Mouse (Mus musculus): ENCODE results near the gene Fbxl2.

GRCm38 (mm10) chr9:113977225-113977840, 68.7 kb downstream of the Fbxl2 start:
- TF ChIP-seq CTCF (IDR thresholded peaks at IDR 0.05; ENCODE audit: control insufficient read depth, insufficient read depth, insufficient read length), result no peak
- no peak for TF ChIP-seq MAX (IDR thresholded peaks at IDR 0.05)
- no peak for TF ChIP-seq USF1 (IDR thresholded peaks at IDR 0.05; ENCODE audit: low read depth)
- no peak for TF ChIP-seq MYOG (IDR thresholded peaks at IDR 0.05; ENCODE audit: control insufficient read depth, extremely low read depth, insufficient read length)
- no peak for TF ChIP-seq CEBPB (IDR thresholded peaks at IDR 0.05; ENCODE audit: low read depth)

Data from C2C12 (cell line).